Mouse (Mus musculus) c-Kit-positive CD71-positive TER-119-negative erythroid progenitor cells, embryonic 14.5 days (primary cell): ENCODE results near the gene Eri2.

Source experiments
- DNase-seq: peaks from one replicate; pipeline ENCODE4 v3.0.0-alpha.2; 2013; ENCODE audit warnings: low read depth

Gene Eri2

DNA sequence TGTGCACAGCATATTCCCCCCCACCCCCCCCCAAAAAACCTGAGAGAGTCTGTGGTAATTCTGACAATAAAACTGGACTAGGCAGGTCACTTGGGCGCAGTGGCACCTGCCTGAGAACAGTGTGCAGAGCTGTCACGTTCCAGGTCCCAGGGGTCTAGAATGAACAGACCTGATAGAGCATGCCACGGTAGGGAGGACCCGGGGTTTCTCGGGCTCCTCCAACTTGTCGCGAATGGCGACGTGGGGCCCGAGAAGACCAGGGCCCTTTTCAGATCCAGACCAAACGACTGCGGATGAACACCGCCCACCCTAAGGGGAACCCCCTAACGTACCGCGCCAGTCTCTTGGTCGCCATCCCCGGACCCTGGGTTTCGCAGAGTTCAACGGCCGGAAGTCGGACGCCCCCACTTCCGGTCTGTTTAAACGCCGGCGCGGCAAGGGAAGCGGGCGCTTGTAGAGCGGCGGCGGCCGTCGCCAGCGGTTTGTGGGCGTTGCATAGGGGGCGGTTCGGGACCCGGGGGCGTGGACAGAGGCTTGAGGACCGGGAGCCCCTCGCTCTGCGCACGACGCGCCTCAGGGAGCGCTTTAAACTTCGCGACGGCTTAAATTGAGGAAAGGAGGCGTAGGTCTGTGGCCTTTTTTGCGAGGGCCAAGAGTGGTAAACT is at the start of gene Eri2, which contains the start of gene Rexo5:
Gene Eri2 (minus strand): TSS at position 473 of the 665 bp plus-strand sequence.
Gene Rexo5 (plus strand): TSS at position 421 of the 665 bp plus-strand sequence.
- DNase-seq: peak; percentile 88

DNA sequence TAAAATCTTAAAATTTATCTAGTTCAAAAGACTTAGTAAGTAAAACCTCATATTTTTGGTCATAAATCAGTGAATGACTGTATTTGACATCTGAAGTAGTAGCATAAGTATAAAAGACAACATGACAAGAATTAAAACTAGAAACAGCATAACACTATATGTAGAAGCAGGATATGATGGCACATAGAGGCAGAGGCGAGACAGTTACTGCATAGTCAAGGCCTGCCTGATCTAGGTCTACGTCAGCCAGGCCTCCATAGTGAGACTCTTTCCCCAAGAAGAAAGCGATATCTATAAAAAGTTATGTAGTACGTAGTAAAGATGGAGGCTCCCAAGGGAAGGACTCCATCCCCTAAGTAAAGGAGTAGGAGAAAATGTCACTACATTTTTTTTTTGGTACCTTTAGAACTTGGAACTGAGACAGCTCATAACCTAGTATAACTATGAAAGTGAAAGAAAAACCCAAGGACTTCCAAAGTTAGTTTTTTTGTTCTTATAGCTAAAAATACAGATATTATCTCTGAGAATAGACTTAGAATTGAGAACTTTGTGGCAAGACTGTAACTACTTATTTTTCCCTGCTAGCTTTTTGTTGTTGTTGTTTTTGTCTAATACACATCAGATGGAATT is 48.1 kb upstream of the Eri2 start:
- DNase-seq: no peak

DNA sequence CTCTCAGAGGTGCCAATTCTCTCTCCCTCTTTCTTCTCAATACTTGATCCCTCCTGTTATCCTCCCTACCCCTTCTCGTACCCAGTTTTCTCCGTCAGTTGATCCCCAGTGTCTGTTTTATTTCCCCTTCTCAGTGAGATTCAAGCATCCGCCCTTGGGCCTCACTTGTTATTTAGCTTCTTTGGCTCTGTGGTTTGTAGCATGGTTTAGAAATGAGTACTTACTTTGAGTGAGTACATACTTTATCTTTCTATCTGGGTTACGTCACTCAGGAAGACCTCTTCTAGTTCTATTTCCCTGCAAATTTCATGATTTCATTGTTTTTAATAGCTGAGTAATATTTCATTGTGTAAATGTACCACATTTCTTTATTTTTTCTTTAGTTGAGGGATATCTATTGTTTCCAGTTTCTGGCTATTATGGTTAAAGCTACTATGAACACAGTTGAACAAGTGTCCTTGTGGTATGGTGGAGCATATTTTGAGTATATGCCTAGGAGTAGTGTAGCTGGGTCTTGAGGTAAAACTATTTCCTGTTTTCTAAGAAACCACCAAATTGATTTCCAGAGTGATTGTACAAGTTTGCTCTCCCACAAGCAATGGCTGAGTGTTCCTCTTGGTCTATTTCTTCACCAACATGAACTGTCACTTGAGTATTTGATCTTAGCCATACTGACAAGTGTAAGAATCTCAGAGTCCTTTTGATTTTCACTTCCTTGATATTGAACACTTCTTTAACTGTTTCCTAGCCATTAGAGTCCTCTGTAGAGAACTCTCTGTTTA is 42.3 kb upstream of the Eri2 start:
- DNase-seq: no peak

DNA sequence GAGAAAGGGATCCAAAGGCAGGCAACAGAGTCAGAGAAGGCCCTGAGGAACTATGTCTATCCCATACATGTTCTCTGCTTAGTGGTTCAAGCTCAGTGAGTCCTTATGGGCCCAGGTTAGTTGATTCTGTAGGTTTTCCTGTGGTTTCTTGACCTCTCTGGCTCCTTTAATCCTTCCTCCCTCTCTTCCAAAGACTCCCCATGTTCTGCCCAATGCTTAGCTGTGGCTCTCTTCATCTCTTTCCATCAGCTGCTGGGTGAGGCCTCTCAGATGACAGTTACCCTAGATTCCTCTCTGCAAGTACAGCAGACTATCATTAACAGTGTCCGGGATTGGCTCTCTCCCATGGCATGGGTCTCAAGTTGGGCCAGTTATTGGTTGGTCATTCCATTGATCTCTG is 41.5 kb upstream of the Eri2 start:
- no peak for DNase-seq

DNA sequence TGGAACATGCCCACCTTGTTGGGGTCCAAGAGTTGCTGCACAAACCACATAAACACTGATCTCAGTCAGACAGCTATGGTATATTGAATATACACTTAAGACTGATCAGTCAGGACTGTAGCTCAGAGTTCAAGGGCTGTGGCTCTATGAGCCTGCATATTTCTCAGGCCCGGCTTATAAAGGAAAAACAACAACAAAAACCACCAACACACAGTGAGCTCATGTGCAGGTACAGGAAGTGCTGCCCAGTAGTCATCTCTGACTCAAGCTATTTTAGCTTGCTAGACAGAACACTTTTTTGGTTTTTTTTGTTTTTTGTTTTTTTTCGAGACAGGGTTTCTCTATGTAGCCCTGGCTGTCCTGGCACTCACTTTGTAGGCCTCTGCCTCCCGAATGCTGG is 14.9 kb upstream of the Eri2 start:
- no peak for DNase-seq

DNA sequence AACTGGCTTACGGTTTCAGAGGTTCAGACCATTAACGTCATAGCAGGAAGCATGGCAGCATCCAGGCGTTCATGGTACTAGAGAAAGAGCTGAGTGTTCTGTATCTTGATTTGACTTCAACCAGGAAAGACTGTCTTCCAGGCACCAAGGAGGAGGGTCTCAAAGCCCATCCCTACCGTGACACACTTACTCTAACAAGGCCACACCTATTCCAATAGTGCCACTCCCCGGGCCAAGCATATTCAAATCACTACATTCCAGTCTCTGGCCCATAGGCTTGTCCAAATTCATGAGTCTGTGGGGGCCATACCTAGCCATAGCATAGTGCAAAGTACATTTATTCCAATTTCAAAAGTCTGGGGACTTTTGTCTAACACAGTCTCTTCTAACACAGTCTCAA is 13.5 kb upstream of the Eri2 start:
- DNase-seq: no peak

DNA sequence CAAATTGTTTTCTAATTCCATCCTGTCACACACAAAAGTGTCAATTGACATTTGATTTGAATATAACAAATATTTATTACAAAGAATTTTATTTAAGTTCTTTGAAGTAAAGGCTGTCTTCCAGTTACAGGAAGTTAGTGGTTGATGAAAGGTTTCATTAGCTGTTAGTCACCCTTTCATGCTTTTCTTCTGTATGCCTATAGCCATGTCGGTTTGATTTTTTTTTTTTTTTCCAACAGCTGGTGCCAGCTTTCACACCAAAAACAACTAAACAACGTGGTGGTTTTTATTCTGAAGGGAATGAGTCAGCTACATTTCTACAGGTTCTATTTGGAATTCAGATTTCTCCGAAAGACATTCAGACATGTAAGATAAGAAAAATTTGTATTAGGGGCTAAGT is 7.1 kb upstream of the Eri2 start:
- DNase-seq: no peak

DNA sequence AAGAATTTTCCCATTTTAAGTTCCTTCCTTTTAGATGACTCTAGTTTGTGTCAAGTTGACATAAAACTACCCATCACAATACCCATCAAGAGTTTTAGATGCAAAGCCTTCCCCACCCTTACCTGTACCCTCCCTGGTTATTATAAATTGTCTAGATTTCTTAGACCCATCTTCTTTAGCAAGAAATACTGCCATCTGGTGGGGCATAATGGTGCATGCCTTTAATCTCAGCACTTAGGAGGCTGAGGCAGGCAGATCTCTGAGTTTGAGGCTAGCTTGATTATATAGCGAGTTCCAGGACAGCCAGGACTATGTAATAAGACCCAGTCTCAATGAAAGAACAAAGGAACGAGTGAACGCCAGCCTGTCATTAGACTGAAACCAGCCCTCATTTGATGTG is 6.6 kb upstream of the Eri2 start:
- DNase-seq: no peak

DNA sequence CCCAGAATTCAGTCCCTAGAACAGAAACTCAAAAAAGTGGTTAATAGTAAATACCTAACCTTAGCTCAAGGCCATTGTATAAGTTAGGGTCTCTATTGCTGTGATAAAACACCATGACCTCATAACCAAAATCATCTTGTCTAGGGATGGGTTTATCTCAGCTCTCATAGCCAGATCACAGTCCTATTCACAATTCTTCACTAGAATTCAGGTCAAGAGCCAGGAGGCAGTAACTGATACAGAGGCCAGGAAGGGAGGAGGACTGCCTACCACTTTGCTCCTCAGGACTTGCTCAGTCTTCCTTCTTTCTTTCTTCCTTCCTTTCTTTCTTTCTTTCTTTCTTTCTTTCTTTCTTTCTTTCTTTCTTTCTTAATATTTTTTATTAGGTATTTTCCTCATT is 1.5 kb upstream of the Eri2 start:
- peak; percentile 44 for DNase-seq

DNA sequence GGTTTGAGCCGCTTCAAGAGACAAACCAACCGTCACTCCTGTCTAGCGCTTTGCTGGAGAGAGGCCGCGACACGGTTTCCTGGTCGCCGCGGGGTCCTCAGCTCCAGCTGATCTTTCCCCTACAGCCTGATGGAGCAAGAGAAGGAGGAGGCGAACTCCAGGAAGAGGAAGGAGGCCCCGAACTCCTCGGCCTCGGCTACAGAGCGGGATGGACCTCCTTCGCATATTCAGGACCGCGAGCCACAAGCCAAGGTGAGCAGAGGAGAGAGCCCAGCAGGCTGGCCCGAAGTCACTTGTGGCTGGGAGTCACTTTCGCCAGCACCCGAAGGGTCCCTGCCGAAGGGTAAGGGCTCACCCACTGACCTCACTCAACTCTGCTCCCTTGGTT is 387 bp upstream of the Eri2 start:
- DNase-seq: no peak

DNA sequence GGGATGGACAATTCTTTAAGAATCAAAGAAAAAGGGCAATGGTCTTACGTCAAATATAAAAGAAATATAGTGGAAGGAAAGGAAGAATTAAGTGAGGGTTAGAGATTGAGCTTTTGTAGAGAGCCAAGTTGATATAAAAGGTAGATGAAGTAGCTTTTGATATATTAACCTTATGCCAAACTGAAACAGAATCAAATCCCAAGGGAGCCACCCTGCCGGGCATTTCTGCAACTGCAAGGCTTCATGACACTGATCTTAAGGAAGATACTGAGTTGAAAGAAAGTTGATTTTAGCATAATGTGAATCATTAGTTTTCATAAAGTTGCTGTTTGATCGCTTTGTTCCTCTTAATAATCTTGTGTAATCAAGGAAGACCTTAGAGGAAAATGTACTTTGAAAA is 4.8 kb downstream of the Eri2 start:
- no peak for DNase-seq

DNA sequence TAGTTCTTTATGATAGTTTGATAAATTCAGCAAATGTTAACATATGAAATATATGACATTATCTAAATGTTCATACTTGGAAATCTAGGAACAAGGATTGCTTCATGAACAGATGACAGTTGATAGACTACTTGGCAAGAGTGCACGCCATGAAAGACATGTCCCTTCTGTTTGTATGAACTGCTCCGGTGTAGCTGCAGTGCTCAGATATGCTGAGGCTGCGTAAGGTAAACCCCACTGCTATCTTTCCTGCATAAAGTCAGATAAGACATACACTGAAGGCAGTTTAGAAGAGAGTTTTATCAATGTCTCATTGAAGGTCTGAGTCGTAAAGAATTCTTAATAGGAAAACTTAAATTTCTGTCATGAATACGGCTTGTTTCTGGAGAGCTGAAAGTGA is 8.9 kb downstream of the Eri2 start:
- peak; percentile 72 for DNase-seq

DNA sequence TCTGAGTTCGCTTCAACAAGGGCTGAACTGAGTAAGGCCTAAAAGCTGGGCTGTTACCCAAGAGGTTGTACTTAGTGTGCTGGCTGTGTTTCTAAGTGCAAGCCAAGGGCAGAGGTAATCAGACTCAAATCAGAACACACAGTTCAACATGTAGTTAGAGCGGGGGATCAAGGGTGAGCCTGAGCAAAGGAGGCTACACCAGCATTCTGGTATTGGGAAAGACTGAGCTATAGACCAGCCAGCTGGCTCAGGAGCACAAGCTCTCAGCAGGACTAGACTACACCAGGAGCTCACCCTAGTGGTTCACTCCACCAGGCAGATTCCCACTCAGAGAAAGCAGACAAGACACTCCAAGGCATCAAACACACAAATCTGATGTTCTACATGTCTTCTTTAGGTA is 10.4 kb downstream of the Eri2 start:
- DNase-seq: no peak

DNA sequence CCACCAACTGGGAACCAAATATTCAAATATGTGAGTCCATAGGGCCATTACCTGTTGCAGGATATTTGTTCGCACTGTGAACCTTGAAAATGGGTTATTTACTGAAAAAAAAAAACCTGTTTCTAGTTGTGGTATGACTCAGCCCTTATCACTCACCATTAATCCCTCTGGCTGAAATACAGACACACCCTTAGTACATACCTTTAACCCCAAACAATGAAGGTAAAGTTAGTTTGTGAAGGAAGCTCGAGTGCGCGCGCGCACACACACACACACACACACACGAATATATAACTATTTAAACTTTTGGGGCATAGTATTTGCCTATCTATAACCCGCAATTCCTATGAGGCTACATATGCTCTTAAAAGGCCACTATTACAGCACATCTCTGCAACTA is 24.0 kb downstream of the Eri2 start:
- DNase-seq: no peak

DNA sequence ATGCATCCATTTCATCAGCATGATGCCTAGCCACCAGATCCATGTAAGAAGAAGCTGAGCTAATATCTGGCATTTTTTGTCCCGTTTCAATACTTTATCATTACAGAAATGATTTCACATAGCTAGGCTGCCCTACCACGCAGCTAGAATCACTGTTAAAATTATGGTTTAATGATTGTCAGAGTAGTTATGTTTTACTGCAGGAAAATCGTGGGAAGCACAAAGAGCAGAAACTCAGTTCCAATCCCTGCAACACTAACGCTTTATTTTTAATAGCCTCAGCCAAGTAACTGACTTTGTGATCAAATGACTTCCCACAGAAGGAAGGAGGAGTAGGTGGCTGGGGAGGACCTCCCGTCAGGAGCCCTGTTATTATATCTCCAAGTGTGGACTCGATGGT is 26.9 kb downstream of the Eri2 start:
- DNase-seq: no peak

DNA sequence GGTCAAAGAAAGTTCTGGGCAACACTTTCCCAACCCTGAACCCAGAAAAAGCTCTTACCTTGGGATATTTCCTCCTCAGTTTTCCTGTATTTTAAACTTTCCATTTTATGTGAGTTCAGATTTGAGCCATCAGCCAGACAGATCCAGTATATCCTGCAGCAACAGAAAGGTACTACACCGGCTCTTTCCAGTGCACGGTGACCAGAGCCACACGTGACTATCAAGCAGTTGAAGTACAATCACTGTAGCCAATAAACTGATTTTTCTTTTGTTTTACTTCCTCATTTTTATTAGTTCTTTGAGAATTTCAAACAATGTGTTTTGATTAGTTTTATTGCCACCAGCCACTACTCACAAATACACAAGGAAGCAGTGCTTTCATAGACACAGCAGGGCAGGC is 29.5 kb downstream of the Eri2 start:
- DNase-seq: no peak

DNA sequence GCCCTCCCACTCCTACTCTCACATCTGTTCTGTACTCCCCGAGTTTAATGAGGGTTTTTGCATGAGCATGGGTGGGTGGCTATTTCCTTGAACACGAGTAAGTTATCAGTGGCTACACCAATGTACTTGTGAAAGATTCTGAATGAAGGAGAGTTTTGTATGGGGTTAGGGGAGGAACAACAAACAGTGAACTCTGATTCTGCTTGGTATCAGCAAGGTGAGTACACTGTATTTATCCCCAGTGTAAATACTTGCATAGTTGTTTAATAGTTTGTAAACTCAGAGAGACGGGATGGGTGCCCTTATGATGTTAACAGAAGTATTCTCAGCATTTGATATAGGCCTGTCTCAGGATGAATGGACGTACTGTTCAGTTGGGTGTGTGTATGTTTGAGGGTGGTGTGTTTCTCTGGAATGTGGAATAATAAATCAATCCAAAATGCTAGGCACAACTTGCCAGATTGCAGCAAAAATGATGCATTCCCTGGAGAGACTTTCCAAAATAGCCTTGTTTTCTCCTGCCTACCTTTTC is 31.6 kb downstream of the Eri2 start:
- DNase-seq: no peak

DNA sequence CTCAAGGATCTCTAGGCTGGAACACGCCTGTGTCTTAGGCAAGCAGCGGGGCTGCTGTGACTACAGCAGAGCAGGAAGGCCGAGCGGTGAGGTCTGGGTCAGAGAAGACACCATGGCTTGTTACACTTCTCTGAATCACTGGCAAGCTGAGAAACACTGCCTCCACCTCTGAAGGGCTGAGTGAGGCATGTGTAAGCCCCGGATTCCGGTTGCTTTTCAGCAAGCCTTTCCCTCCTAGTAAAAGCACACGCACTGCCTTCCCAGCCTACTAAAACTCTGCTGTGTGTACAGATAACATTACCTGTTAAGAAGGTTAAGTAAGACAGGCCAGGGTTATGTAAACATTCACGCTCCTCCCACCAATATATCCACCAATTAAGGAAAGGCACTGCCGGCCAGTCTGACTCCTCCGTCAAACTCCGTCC is 33.3 kb downstream of the Eri2 start, which contains the start of gene Acsm3:
Gene Acsm3 (plus strand): TSS at position 397 of the 425 bp plus-strand sequence.
- DNase-seq: no peak

DNA sequence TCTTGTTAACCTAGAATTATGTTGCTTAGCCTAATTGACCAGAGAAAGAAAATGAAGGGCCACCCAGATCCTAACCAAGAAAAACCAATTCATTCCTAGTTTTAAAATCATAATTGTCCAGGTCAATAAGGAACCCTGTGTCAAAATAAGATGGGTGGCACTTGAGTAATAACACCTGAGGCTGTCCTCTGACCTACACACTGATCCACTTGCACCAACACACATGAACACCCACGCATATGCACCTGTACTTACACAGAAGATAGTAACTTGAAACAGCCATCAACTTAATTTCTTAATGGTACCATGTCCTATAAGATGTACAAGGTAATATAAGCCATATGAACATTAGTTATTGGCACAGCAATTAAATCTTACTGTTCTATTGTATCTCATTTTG is 40.2 kb downstream of the Eri2 start:
- DNase-seq: no peak

DNA sequence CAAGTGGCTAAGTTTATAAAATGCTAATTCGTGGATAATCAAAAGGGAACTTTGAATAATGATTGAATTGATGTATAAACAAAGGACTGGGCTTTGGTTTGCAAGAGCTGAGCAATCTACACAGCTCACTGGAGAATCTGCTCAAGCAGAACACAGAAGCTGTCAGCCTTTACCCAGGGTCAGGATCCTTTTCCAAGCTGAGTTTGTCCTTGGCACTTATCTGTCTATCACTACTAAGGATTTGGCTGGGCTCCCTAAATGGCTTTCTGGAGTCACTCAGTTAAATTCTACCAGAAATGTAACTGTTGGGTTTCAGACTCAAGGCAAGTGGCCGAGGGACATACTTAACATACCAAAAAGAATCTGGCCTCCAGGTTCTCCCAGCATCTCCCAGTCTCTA is 43.9 kb downstream of the Eri2 start:
- no peak for DNase-seq

DNA sequence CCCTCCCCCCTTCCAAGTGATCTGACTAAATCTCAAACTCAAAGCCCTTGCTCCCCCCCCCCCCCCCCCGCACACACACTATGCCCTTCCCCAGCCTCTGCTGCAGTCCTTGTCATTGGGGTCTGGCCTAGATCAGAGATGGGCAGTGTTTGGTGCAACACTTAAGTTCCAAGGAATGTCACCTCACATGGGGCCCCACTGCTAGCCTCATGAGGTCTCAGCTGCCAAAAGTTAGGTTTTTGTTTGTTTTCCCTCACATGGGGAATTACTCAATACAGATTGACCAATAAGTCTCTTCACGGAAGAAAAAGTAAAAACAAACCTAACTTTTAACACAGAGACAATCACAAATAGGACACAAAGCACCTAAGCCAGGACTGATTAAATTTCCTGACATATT is 45.1 kb downstream of the Eri2 start:
- DNase-seq: no peak

DNA sequence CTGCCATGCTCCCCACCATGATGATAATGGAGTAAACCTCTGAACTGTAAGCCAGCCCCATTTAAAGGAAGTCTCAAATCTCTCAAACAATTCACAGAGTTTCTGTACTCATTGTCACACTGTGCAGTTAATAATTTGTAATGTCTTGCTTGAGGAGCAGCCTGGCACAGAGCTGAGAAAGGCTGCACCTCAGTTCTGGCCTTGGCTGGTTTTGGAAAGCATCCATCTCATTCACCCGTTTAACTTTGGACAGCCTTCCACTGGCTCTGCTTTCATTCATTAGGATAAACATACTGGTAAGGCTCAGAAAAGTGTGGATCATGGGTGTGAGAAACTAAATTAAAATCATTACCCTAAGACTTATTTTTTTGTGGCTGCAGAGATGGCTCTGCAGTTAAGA is 48.0 kb downstream of the Eri2 start:
- DNase-seq: no peak

DNA sequence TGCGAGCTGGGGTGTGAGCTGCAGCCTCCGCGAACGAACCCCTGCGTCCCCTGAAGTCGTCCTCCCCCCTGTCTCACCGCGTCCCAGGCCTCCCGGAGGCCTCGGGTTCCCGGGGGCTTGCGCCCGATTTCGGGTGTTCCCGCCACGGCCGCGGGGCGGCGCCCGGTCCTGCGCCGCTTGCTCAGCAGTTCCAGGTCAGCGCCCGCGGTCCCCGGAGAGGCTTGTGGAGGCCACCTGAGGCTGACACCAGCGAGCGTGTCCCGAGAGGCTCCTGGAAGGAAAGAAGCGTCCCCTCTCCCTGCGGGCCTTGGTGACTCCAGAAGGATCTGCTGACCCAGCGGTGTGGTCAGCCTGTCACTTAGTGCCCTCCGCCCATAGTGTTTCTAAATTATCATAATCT is 49.5 kb downstream of the Eri2 start:
- peak; percentile 7 for DNase-seq
